Mouse (Mus musculus) liver, adult 2 months (tissue): ENCODE measurements at regions not wholly inside any gene's neighbourhood (a gene's known extent, or its start where the extent isn't known, plus 50 kb on each side); places are given as distances from the start of the nearest gene placed in this dataset.

Experiments used
- DNase-seq: peaks from one replicate; pipeline ENCODE4 v3.0.0-alpha.2; 2011; ENCODE audit warnings: low read depth, low spot score; ENCODE audit errors: extremely low read depth
- H3K27ac ChIP-seq: fragments of 200-500 bp; replicated peaks from 2 replicates; pipeline ENCODE4 v1.5.1; 2012; ENCODE audit warnings: low read depth, mild to moderate bottlenecking, control low read depth, inconsistent platforms, low read length; ENCODE audit not compliant: insufficient read depth
- H3K27me3 ChIP-seq: fragments of 200-500 bp; 2 replicates; pipeline ENCODE4 v1.6.1; 2012; ENCODE audit warnings: mild to moderate bottlenecking, moderate library complexity, low read length, inconsistent platforms; ENCODE audit not compliant: control insufficient read depth, insufficient read depth
- H3K36me3 ChIP-seq: fragments of 200-500 bp; 2 replicates; pipeline ENCODE4 v1.6.1; 2012; ENCODE audit warnings: low read length, inconsistent platforms; ENCODE audit not compliant: control insufficient read depth, insufficient read depth
- H3K4me1 ChIP-seq: fragments of 200-500 bp; 2 replicates; pipeline ENCODE4 v1.6.1; 2011; ENCODE audit warnings: low read length; ENCODE audit not compliant: control insufficient read depth, insufficient read depth
- H3K4me3 ChIP-seq: fragments of 200-500 bp; 2 replicates; pipeline ENCODE4 v1.5.1; 2011; ENCODE audit warnings: low read depth, mild to moderate bottlenecking, control low read depth, low read length, moderate library complexity; ENCODE audit not compliant: insufficient read depth
- H3K79me2 ChIP-seq: fragments of 200-500 bp; 2 replicates; pipeline ENCODE4 v1.6.1; 2012; ENCODE audit warnings: inconsistent platforms, mild to moderate bottlenecking, low read length, moderate library complexity; ENCODE audit not compliant: control insufficient read depth, insufficient read depth
- H3K9ac ChIP-seq: fragments of 200-500 bp; 2 replicates; pipeline ENCODE4 v1.6.1; 2012; ENCODE audit warnings: low read depth, mild to moderate bottlenecking, control low read depth, inconsistent platforms, low read length
- CTCF ChIP-seq: fragments of 200-500 bp; IDR thresholded peaks from 2 replicates; pipeline ENCODE4 v1.5.1; 2011; ENCODE audit warnings: low read depth, low read length, control low read depth
- POLR2A ChIP-seq: fragments of 200-500 bp; IDR thresholded peaks from 2 replicates; pipeline ENCODE4 v1.6.1; 2011; ENCODE audit warnings: low read length, control low read depth; ENCODE audit not compliant: insufficient read depth; ENCODE audit errors: extremely low read depth
- WGBS: fragments of 180-500 bp; shearing (Covaris S2); methylation state at CpG from one replicate; pipeline ENCODE4 v1.1.7; 2018; 5-methylcytosine and 5-hydroxymethylcytosine counted together

- no peaks in the 10 kb centered on the region for H3K36me3 ChIP-seq
- no peaks in the 10 kb centered on the region for H3K4me1 ChIP-seq
- TF ChIP-seq POLR2A (no peak), CTCF (no peak)
- 86% methylated on average over 10 of the region's 10 CpGs for WGBS
- no peak overlapping the region for H3K27ac ChIP-seq
- no peaks in the 10 kb centered on the region for H3K27me3 ChIP-seq
- no peaks in the 10 kb centered on the region for H3K79me2 ChIP-seq
- H3K9ac ChIP-seq: no peak overlapping the region
- no peak for DNase-seq
- H3K4me3 ChIP-seq: no peak overlapping the region
These were observed 519.0 kb upstream of the Adam5 start for GRCm38 (mm10) chr8:25343160-25343602.

GRCm38 (mm10) chr8:25342501-25342900 lies 518.3 kb upstream of the Adam5 start:
- 87% methylated on average over 5 of the region's 5 CpGs for WGBS
- Histone ChIP-seq H3K9ac (no peak overlapping the region), H3K4me3 (no peak overlapping the region), H3K36me3 (no peaks in the 10 kb centered on the region), H3K27me3 (no peaks in the 10 kb centered on the region), H3K27ac (no peak overlapping the region), H3K4me1 (no peaks in the 10 kb centered on the region), H3K79me2 (no peaks in the 10 kb centered on the region)
- no peak for DNase-seq
- no peak for TF ChIP-seq POLR2A
- TF ChIP-seq CTCF: no peak

GRCm38 (mm10) chr8:25341225-25341624 lies 517.1 kb upstream of the Adam5 start:
- no peaks in the 10 kb centered on the region for H3K4me1 ChIP-seq
- TF ChIP-seq POLR2A (no peak), CTCF (no peak)
- no peaks in the 10 kb centered on the region for H3K36me3 ChIP-seq
- H3K9ac ChIP-seq: no peak overlapping the region
- WGBS: 86% methylated on average over 5 of the region's 5 CpGs
- no peaks in the 10 kb centered on the region for H3K27me3 ChIP-seq
- no peak for DNase-seq
- no peak overlapping the region for H3K4me3 ChIP-seq
- H3K27ac ChIP-seq: no peak overlapping the region
- H3K79me2 ChIP-seq: no peaks in the 10 kb centered on the region

GRCm38 (mm10) chr8:25340729-25341128 lies 516.6 kb upstream of the Adam5 start:
- H3K9ac ChIP-seq: no peak overlapping the region
- H3K27ac ChIP-seq: no peak overlapping the region
- no peak overlapping the region for H3K4me3 ChIP-seq
- H3K27me3 ChIP-seq: no peaks in the 10 kb centered on the region
- no peak for DNase-seq
- H3K36me3 ChIP-seq: no peaks in the 10 kb centered on the region
- no peaks in the 10 kb centered on the region for H3K79me2 ChIP-seq
- WGBS: 79% methylated on average over 2 of the region's 2 CpGs
- TF ChIP-seq POLR2A (no peak), CTCF (no peak)
- no peaks in the 10 kb centered on the region for H3K4me1 ChIP-seq

- no peaks in the 10 kb centered on the region for H3K4me1 ChIP-seq
- no peak overlapping the region for H3K9ac ChIP-seq
- WGBS: 89% methylated on average over 8 of the region's 8 CpGs
- no peaks in the 10 kb centered on the region; the same call in 1 of the 2 replicates for H3K79me2 ChIP-seq
- no peak for TF ChIP-seq POLR2A
- TF ChIP-seq CTCF: no peak
- DNase-seq: no peak
- H3K27me3 ChIP-seq: no peaks in the 10 kb centered on the region
- H3K27ac ChIP-seq: no peak overlapping the region
- no peak overlapping the region for H3K4me3 ChIP-seq
- H3K36me3 ChIP-seq: no peaks in the 10 kb centered on the region
These were observed 508.0 kb upstream of the Adam5 start for GRCm38 (mm10) chr8:25332120-25332607.

GRCm38 (mm10) chr8:25331161-25331776 lies 507.1 kb upstream of the Adam5 start:
- no peak overlapping the region for H3K27ac ChIP-seq
- no peaks in the 10 kb centered on the region for H3K36me3 ChIP-seq
- TF ChIP-seq POLR2A (no peak), CTCF (no peak)
- DNase-seq: no peak
- no peaks in the 10 kb centered on the region for H3K27me3 ChIP-seq
- no peak overlapping the region for H3K9ac ChIP-seq
- H3K4me1 ChIP-seq: no peaks in the 10 kb centered on the region
- 63% methylated on average over 7 of the region's 7 CpGs for WGBS
- H3K79me2 ChIP-seq: no peaks in the 10 kb centered on the region; the same call in 1 of the 2 replicates
- no peak overlapping the region for H3K4me3 ChIP-seq
